Mouse (Mus musculus) lung, postnatal 0 days (tissue): Measurements from ENCODE around the gene Mrs2. TPM values are rescaled to one million over a fixed set of nuclear protein-coding genes. Genes with fewer than 3 reads are reported as not detected.
A peak's percentile ranks its signal among the peaks of the same experiment; 100 is the strongest.

Experiments
- ATAC-seq: fragments of 200-750 bp; cut with Nextera tagmentation; 2 replicates; pipeline ENCODE4 v1.8.0; 2017; ENCODE audit warnings: moderate library complexity
- DNase-seq: peaks from one replicate; pipeline ENCODE4 v3.0.0-alpha.2; 2016; ENCODE audit warnings: low spot score
- H3K27ac ChIP-seq: fragments of 300-500 bp; sonication (generic); 2 replicates; pipeline ENCODE4 v1.5.1; 2014; ENCODE audit warnings: antibody characterized with exemption, mild to moderate bottlenecking, low read length, mixed read lengths
- H3K27me3 ChIP-seq: fragments of 300-500 bp; sonication (generic); replicated peaks from 2 replicates; pipeline ENCODE4 v1.6.1; 2014; ENCODE audit warnings: low read length, mixed read lengths; ENCODE audit not compliant: insufficient read depth
- H3K36me3 ChIP-seq: fragments of 300-500 bp; sonication (generic); 2 replicates; pipeline ENCODE4 v1.6.1; 2014; ENCODE audit warnings: low read length, mixed read lengths; ENCODE audit not compliant: insufficient read depth
- H3K4me1 ChIP-seq: fragments of 300-500 bp; sonication (generic); 2 replicates; pipeline ENCODE4 v1.6.1; 2014; ENCODE audit warnings: antibody characterized with exemption, low read depth, low read length, mixed read lengths; ENCODE audit not compliant: insufficient read depth
- H3K4me2 ChIP-seq: fragments of 300-500 bp; sonication (generic); replicated peaks from 2 replicates; pipeline ENCODE4 v1.6.1; 2014; ENCODE audit warnings: low read depth, mild to moderate bottlenecking, low read length, moderate library complexity, mixed read lengths
- H3K4me3 ChIP-seq: fragments of 300-500 bp; sonication (generic); 2 replicates; pipeline ENCODE4 v1.5.1; 2014; ENCODE audit warnings: low read depth, low read length
- H3K9ac ChIP-seq: fragments of 300-500 bp; sonication (generic); replicated peaks from 2 replicates; pipeline ENCODE4 v1.6.1; 2014; ENCODE audit warnings: low read depth, mild to moderate bottlenecking
- H3K9me3 ChIP-seq: fragments of 300-500 bp; sonication (generic); 2 replicates; pipeline ENCODE4 v1.6.1; 2016; ENCODE audit warnings: low read length, mixed read lengths
- CTCF ChIP-seq: IDR thresholded peaks from 2 replicates; pipeline ENCODE4 v1.5.1; 2016; ENCODE audit warnings: antibody characterized with exemption, mild to moderate bottlenecking
- EP300 ChIP-seq: IDR thresholded peaks from 2 replicates; pipeline ENCODE4 v1.6.1; 2016; ENCODE audit warnings: antibody characterized with exemption, mild to moderate bottlenecking, control low read depth
- whole genome bisulfite sequencing: fragments of 180-500 bp; shearing (Covaris S2); extraction: QIAGEN DNeasy Blood & Tissue Kit; methylation state at CpG from one replicate; pipeline ENCODE4 v1.1.7; 2014; 5-methylcytosine and 5-hydroxymethylcytosine counted together
- polyA plus RNA-seq: library from polyadenylated mRNA; unstranded; fragments of >200 nt; fragmentation: Nextera tagmentation; extraction: Ambion mirVana; gene quantifications from 2 replicates; pipeline ENCODE4 v1.2.1, GENCODE M21; 2015

The Mrs2 gene
- polyA plus RNA-seq, 1 experiment from 2014 or later = 13.3 TPM

DNA sequence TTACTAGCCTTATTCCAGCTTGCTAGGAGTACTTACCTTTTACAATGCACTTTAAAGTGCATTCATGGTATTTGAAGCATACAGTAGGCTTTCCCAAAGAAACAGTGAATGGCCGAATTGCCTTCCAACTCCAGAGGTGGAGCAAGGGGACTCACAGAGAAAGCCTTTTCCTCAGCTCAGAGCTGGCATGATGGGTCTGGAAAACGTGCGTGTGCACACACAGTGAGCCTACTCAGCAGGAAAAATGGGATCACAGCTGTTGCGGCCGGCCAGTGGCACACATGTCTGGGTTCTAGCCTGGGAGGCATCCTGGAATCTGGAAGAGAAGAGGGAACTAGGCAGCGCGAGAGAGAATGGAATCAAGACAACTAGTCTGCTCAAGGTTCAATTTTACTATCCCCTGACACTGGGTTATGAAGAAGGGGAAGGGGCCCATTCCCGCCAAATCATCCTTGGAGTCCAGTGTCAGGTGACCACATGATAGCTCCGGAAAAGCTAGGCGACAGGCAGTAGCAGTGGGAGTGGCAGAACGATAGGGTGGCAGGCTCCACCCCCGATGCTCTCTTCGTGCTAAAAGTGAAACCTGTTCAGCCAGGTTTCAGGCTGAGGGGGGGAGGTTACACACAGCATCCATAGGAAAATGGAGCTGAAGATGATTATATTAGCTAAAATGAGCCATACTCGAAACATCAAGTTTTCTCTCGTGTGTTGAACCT is 54.9 kb downstream of the Mrs2 start:
- no peaks in the 10 kb centered on the region for H3K36me3 ChIP-seq
- H3K4me3 ChIP-seq = peak overlapping the region; percentile 27
- TF ChIP-seq CTCF (no peak), EP300 (no peak)
- peak overlapping the region; percentile 51 for H3K4me2 ChIP-seq
- ATAC-seq = peak; percentile 50
- no peaks in the 10 kb centered on the region for H3K4me1 ChIP-seq
- WGBS = 12% methylated on average over 15 of the region's 15 CpGs
- no peak overlapping the region for H3K27ac ChIP-seq
- peak; percentile 37 for DNase-seq
- no peaks in the 10 kb centered on the region for H3K27me3 ChIP-seq
- H3K9me3 ChIP-seq = no peaks in the 10 kb centered on the region
- H3K9ac ChIP-seq = no peak overlapping the region

DNA sequence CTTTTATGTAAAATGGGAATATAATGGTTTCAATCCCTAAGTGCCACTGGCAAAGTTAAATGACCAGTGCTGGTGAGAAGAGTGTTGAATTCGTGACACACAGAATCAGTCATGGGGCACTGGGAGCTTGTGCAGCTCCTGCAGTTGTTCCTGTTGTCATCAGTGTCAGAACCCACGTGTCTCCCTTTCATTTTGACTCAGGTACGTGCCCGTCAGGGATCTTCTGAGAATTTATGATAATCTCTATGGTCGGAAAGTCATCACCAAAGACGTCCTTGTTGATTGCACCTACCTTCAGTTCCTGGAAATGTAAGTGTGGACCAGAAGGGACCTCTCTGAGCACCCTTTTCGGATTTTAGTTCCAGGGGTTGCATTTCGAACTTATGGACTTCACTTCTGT is 58.1 kb downstream of the Mrs2 start:
- Histone ChIP-seq H3K27me3 (no peaks in the 10 kb centered on the region), H3K27ac (no peak overlapping the region), H3K36me3 (no peaks in the 10 kb centered on the region), H3K4me2 (no peak overlapping the region), H3K4me3 (no peak overlapping the region), H3K4me1 (no peaks in the 10 kb centered on the region), H3K9ac (no peak overlapping the region), H3K9me3 (no peaks in the 10 kb centered on the region)
- DNase-seq (no peak), ATAC-seq (no peak)
- WGBS = 83% methylated on average over 8 of the region's 8 CpGs
- TF ChIP-seq CTCF (no peak), EP300 (no peak)

DNA sequence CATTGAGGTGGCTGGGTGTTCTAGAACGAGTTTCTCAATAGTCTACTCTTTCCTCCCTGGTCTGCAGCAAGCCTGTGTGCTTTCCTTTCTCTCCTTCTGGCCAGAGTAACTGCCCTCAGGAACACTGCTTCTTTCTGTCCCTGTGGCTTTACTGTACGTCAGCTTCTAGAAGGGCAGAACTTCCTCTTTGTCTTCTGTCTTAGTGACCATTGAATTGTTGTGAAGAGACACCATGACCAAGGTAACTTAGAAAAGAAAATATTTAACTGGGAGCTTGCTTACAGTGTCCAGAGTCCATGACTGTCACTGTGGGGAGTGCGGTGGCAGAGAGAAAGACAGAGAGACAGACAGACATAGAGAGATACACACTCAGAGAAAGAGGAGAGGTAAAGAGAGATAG is 60.1 kb downstream of the Mrs2 start:
- ATAC-seq = no peak
- 78% methylated on average over 3 of the region's 3 CpGs for WGBS

DNA sequence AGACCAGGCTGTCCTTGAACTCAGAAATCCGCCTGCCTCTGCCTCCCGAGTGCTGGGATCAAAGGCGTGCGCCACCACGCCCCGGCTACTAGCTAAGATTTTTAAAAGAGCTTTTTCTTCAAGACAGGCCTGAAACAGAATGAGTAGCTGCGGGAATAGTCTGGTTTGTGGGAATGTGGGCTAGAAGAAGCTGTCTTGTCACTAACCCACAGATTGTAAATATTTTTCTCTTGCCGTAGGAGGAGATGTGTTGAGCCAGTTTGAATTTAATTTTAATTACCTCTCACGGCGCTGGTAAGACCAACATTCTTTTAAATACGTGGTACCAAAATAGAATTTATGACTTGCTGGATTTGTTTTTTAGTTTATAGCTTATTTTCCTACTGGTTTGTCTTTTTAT is 61.5 kb downstream of the Mrs2 start:
- Histone ChIP-seq H3K4me3 (no peak overlapping the region), H3K9ac (no peak overlapping the region), H3K4me1 (no peaks in the 10 kb centered on the region), H3K27ac (no peak overlapping the region), H3K9me3 (no peaks in the 10 kb centered on the region), H3K4me2 (no peak overlapping the region), H3K36me3 (no peaks in the 10 kb centered on the region), H3K27me3 (no peaks in the 10 kb centered on the region)
- ATAC-seq (no peak), DNase-seq (no peak)
- WGBS = 90% methylated on average over 11 of the region's 11 CpGs
- TF ChIP-seq CTCF (no peak), EP300 (no peak)

More for the DNA sequence above, 60.1 kb downstream of the Mrs2 start:
- TF ChIP-seq EP300 (no peak), CTCF (no peak)
- H3K9ac ChIP-seq = no peak overlapping the region
- no peak overlapping the region for H3K4me2 ChIP-seq
- no peaks in the 10 kb centered on the region for H3K27me3 ChIP-seq
- no peak overlapping the region for H3K4me3 ChIP-seq
- no peaks in the 10 kb centered on the region for H3K9me3 ChIP-seq
- no peaks in the 10 kb centered on the region for H3K4me1 ChIP-seq
- H3K36me3 ChIP-seq = no peaks in the 10 kb centered on the region
- H3K27ac ChIP-seq = no peak overlapping the region
- DNase-seq = no peak

DNA sequence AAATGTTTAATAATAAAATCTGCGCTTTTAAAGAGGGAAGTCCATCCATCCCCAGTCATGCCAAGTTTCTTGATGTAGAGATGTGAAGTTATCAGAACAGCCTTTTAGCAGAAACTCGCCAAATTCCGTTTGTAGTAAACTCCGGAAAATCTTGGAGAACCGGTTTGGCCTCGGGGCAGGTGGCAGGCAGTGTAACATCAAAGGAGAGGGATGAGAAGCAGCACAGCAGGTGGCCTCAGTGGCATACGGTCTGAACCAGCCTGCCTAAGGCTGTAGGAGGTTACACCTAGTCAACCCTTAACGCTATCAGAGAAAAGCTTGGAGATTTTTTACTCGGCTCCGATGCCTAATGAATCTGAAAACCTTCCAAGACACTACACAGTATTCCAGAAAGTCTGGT is 64.7 kb downstream of the Mrs2 start:
- no peak for TF ChIP-seq CTCF
- no peak for TF ChIP-seq EP300
- ATAC-seq = peak; percentile 38; the same call in 1 of the 2 replicates
- no peaks in the 10 kb centered on the region for H3K27me3 ChIP-seq
- no peak overlapping the region for H3K27ac ChIP-seq
- no peak overlapping the region for H3K9ac ChIP-seq
- no peaks in the 10 kb centered on the region for H3K9me3 ChIP-seq
- no peak overlapping the region for H3K4me2 ChIP-seq
- no peaks in the 10 kb centered on the region for H3K4me1 ChIP-seq
- DNase-seq = peak; percentile 20
- 12% methylated on average over 10 of the region's 10 CpGs for WGBS
- H3K4me3 ChIP-seq = no peak overlapping the region
- no peaks in the 10 kb centered on the region for H3K36me3 ChIP-seq

DNA sequence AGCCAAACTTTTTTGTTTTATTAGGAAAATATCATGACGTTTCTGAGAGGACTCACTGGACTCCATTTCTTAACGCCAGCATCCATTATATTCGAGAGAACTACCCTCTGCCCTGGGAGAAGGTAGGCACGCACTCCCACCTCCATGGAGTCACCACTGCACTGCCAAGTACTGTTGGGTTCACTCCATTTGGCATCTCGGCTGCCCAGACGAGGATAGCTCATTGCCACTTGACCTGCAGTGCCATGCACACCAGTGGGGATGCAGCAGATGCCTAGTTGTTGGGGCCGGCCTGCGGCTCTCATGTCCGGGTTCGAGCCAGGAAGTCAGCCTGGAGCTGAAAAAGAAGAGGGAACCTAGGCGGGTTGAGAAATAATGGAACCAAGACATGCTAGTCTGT is 65.1 kb downstream of the Mrs2 start:
- Histone ChIP-seq H3K4me2 (no peak overlapping the region), H3K27me3 (no peaks in the 10 kb centered on the region), H3K9me3 (no peaks in the 10 kb centered on the region), H3K36me3 (no peaks in the 10 kb centered on the region), H3K4me1 (no peaks in the 10 kb centered on the region), H3K9ac (no peak overlapping the region), H3K27ac (no peak overlapping the region), H3K4me3 (no peak overlapping the region)
- DNase-seq (no peak), ATAC-seq (no peak)
- 33% methylated on average over 11 of the region's 11 CpGs for WGBS
- TF ChIP-seq CTCF = no peak
- TF ChIP-seq EP300 = no peak

DNA sequence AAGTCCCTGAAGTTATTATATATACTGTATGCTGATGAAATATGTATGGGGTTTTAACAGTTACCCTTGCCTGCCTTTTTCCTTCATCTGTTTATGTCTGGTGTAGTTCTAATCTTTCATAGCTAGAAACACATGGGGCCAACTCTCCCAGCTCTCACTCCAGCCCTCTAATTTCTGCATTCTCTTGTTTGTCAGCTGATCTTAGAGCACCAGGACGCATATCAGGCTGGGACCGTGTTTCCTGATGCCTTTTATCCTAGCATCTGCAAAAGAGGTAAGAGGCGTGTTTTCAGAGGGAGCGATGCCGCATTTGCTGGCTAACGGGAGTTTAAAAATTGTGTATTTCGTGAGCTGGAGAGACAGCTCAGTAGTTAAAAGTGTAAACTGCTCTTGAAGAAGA is 67.5 kb downstream of the Mrs2 start:
- H3K4me2 ChIP-seq = no peak overlapping the region
- no peak overlapping the region for H3K9ac ChIP-seq
- 66% methylated on average over 7 of the region's 7 CpGs for WGBS
- no peaks in the 10 kb centered on the region for H3K4me1 ChIP-seq
- no peaks in the 10 kb centered on the region for H3K36me3 ChIP-seq
- no peak overlapping the region for H3K4me3 ChIP-seq
- no peak overlapping the region for H3K27ac ChIP-seq
- ATAC-seq (no peak), DNase-seq (no peak)
- no peaks in the 10 kb centered on the region for H3K27me3 ChIP-seq
- TF ChIP-seq EP300 = no peak
- H3K9me3 ChIP-seq = no peaks in the 10 kb centered on the region
